Mouse (Mus musculus): ENCODE data around the gene Nap1l1. TPM values are rescaled to one million over a fixed set of nuclear protein-coding genes. Genes with fewer than 3 reads are reported as not detected.
A peak's percentile ranks its signal among the peaks of the same experiment; 100 is the strongest.
"Not testable (repeated sequence)": the region's sequence is repeated elsewhere in the genome, so short reads cannot be mapped to it uniquely, and the experiment has no call there.

Nap1l1 gene
- polyA plus RNA-seq, 1 experiment from 2014 or later, result 248 TPM

GRCm38 (mm10) chr10:111490079-111490478 is 17.1 kb downstream of the Nap1l1 start:
- peaks cover 95% of the 10 kb centered on the region for H3K36me3 ChIP-seq (ENCODE audit: control insufficient read depth, insufficient read depth, low read length)
- not testable (repeated sequence) for H3K4me1 ChIP-seq (replicated peaks; ENCODE audit: control insufficient read depth, insufficient read depth, low read length); H3K27ac ChIP-seq (ENCODE audit: low read depth); H3K9ac ChIP-seq (ENCODE audit: low read length); H3K4me2 ChIP-seq (ENCODE audit: low read length); ATAC-seq (replicated peaks; ENCODE audit: low FRiP score, low TSS enrichment, low read depth); DNase-seq (ENCODE audit: low spot score); H3K4me3 ChIP-seq (ENCODE audit: low read depth, low read length); H3K27me3 ChIP-seq (replicated peaks; ENCODE audit: control insufficient read depth, insufficient read depth, low read length); H3K9me3 ChIP-seq (ENCODE audit: control insufficient read depth, low read length)
- 74% methylated on average over 4 of the region's 4 CpGs for WGBS

- Histone ChIP-seq H3K9me3 (ENCODE audit: control insufficient read depth, low read length) (no peaks in the 10 kb centered on the region), H3K4me3 (ENCODE audit: low read depth, low read length) (no peak overlapping the region), H3K4me1 (replicated peaks; ENCODE audit: control insufficient read depth, insufficient read depth, low read length) (no peaks in the 10 kb centered on the region), H3K27me3 (replicated peaks; ENCODE audit: control insufficient read depth, insufficient read depth, low read length) (no peaks in the 10 kb centered on the region), H3K9ac (ENCODE audit: low read length) (no peak overlapping the region), H3K27ac (ENCODE audit: low read depth) (no peak overlapping the region), H3K36me3 (ENCODE audit: control insufficient read depth, insufficient read depth, low read length) (peaks cover 78% of the 10 kb centered on the region), H3K4me2 (ENCODE audit: low read length) (no peak overlapping the region)
- 87% methylated on average over 7 of the region's 7 CpGs for WGBS
- ATAC-seq (replicated peaks; ENCODE audit: low FRiP score, low TSS enrichment, low read depth) (no peak), DNase-seq (ENCODE audit: low spot score) (no peak)
Observed at GRCm38 (mm10) chr10:111495888-111496287, 22.9 kb downstream of the Nap1l1 start.

- Histone ChIP-seq H3K27ac (ENCODE audit: low read depth) (no peak overlapping the region), H3K36me3 (ENCODE audit: control insufficient read depth, insufficient read depth, low read length) (peaks cover 39% of the 10 kb centered on the region), H3K4me2 (ENCODE audit: low read length) (no peak overlapping the region), H3K9me3 (ENCODE audit: control insufficient read depth, low read length) (no peaks in the 10 kb centered on the region), H3K4me1 (replicated peaks; ENCODE audit: control insufficient read depth, insufficient read depth, low read length) (peaks cover 8% of the 10 kb centered on the region; the same call in 1 of the 2 replicates), H3K27me3 (replicated peaks; ENCODE audit: control insufficient read depth, insufficient read depth, low read length) (no peaks in the 10 kb centered on the region), H3K9ac (ENCODE audit: low read length) (no peak overlapping the region), H3K4me3 (ENCODE audit: low read depth, low read length) (no peak overlapping the region)
- no peak for ATAC-seq (replicated peaks; ENCODE audit: low FRiP score, low TSS enrichment, low read depth)
- WGBS, result 77% methylated on average over 6 of the region's 6 CpGs
- DNase-seq (ENCODE audit: low spot score), result peak; percentile 20
Observed at GRCm38 (mm10) chr10:111499892-111500291, 26.9 kb downstream of the Nap1l1 start.

GRCm38 (mm10) chr10:111503071-111503470 is 30.0 kb downstream of the Nap1l1 start:
- H3K9ac ChIP-seq (ENCODE audit: low read length), result no peak overlapping the region
- H3K27ac ChIP-seq (ENCODE audit: low read depth), result no peak overlapping the region
- 3% methylated on average over 3 of the region's 3 CpGs for WGBS
- no peaks in the 10 kb centered on the region for H3K27me3 ChIP-seq (replicated peaks; ENCODE audit: control insufficient read depth, insufficient read depth, low read length)
- H3K4me1 ChIP-seq (replicated peaks; ENCODE audit: control insufficient read depth, insufficient read depth, low read length), result peaks cover 12% of the 10 kb centered on the region; the same call in 1 of the 2 replicates
- H3K36me3 ChIP-seq (ENCODE audit: control insufficient read depth, insufficient read depth, low read length), result peaks cover 8% of the 10 kb centered on the region
- no peak overlapping the region for H3K4me2 ChIP-seq (ENCODE audit: low read length)
- H3K4me3 ChIP-seq (ENCODE audit: low read depth, low read length), result no peak overlapping the region
- H3K9me3 ChIP-seq (ENCODE audit: control insufficient read depth, low read length), result no peaks in the 10 kb centered on the region
- no peak for ATAC-seq (replicated peaks; ENCODE audit: low FRiP score, low TSS enrichment, low read depth)
- peak; percentile 95 for DNase-seq (ENCODE audit: low spot score)

- H3K4me1 ChIP-seq (replicated peaks; ENCODE audit: control insufficient read depth, insufficient read depth, low read length), result peaks cover 12% of the 10 kb centered on the region; the same call in 1 of the 2 replicates
- no peak for ATAC-seq (replicated peaks; ENCODE audit: low FRiP score, low TSS enrichment, low read depth)
- no peak overlapping the region for H3K9ac ChIP-seq (ENCODE audit: low read length)
- DNase-seq (ENCODE audit: low spot score), result peak; percentile 53
- 27% methylated on average over 10 of the region's 10 CpGs for WGBS
- peak overlapping the region; percentile 18; the same call in 1 of the 2 replicates for H3K4me2 ChIP-seq (ENCODE audit: low read length)
- no peak overlapping the region for H3K4me3 ChIP-seq (ENCODE audit: low read depth, low read length)
- H3K36me3 ChIP-seq (ENCODE audit: control insufficient read depth, insufficient read depth, low read length), result peaks cover 1% of the 10 kb centered on the region; the same call in 1 of the 2 replicates
- H3K27ac ChIP-seq (ENCODE audit: low read depth), result no peak overlapping the region
- no peaks in the 10 kb centered on the region for H3K9me3 ChIP-seq (ENCODE audit: control insufficient read depth, low read length)
- no peaks in the 10 kb centered on the region for H3K27me3 ChIP-seq (replicated peaks; ENCODE audit: control insufficient read depth, insufficient read depth, low read length)
Observed at GRCm38 (mm10) chr10:111503716-111504115, 30.7 kb downstream of the Nap1l1 start.

- WGBS, result 69% methylated on average over 1 of the region's 1 CpGs
- Histone ChIP-seq H3K27ac (ENCODE audit: low read depth) (no peak overlapping the region), H3K9ac (ENCODE audit: low read length) (no peak overlapping the region), H3K4me2 (ENCODE audit: low read length) (no peak overlapping the region), H3K4me3 (ENCODE audit: low read depth, low read length) (no peak overlapping the region), H3K9me3 (ENCODE audit: control insufficient read depth, low read length) (no peaks in the 10 kb centered on the region), H3K27me3 (replicated peaks; ENCODE audit: control insufficient read depth, insufficient read depth, low read length) (no peaks in the 10 kb centered on the region), H3K36me3 (ENCODE audit: control insufficient read depth, insufficient read depth, low read length) (peaks cover 5% of the 10 kb centered on the region; the same call in 1 of the 2 replicates), H3K4me1 (replicated peaks; ENCODE audit: control insufficient read depth, insufficient read depth, low read length) (peaks cover 19% of the 10 kb centered on the region; the same call in 1 of the 2 replicates)
- peak; percentile 42 for DNase-seq (ENCODE audit: low spot score)
- no peak for ATAC-seq (replicated peaks; ENCODE audit: low FRiP score, low TSS enrichment, low read depth)
Observed at GRCm38 (mm10) chr10:111504606-111505005, 31.6 kb downstream of the Nap1l1 start.

- Histone ChIP-seq H3K9ac (ENCODE audit: low read length) (peak overlapping the region; percentile 54; the same call in 1 of the 2 replicates), H3K9me3 (ENCODE audit: control insufficient read depth, low read length) (no peaks in the 10 kb centered on the region), H3K4me3 (ENCODE audit: low read depth, low read length) (peak overlapping the region; percentile 72; the same call in 1 of the 2 replicates), H3K27ac (ENCODE audit: low read depth) (no peak overlapping the region), H3K27me3 (replicated peaks; ENCODE audit: control insufficient read depth, insufficient read depth, low read length) (no peaks in the 10 kb centered on the region), H3K4me2 (ENCODE audit: low read length) (peak overlapping the region; percentile 73), H3K4me1 (replicated peaks; ENCODE audit: control insufficient read depth, insufficient read depth, low read length) (peaks cover 25% of the 10 kb centered on the region; the same call in 1 of the 2 replicates), H3K36me3 (ENCODE audit: control insufficient read depth, insufficient read depth, low read length) (peaks cover 6% of the 10 kb centered on the region; the same call in 1 of the 2 replicates)
- DNase-seq (ENCODE audit: low spot score) (peak; percentile 58), ATAC-seq (replicated peaks; ENCODE audit: low FRiP score, low TSS enrichment, low read depth) (no peak)
- 51% methylated on average over 7 of the region's 7 CpGs for WGBS
Observed at GRCm38 (mm10) chr10:111505406-111505805, 32.4 kb downstream of the Nap1l1 start.

GRCm38 (mm10) chr10:111506101-111506925 is 33.3 kb downstream of the Nap1l1 start, which contains the start of gene Phlda1:
Gene Phlda1 (plus strand): TSS chr10:111506286.
- Histone ChIP-seq H3K9me3 (ENCODE audit: control insufficient read depth, low read length) (no peaks in the 10 kb centered on the region), H3K4me3 (ENCODE audit: low read depth, low read length) (peak within 1 kb of the TSS; percentile 72), H3K36me3 (ENCODE audit: control insufficient read depth, insufficient read depth, low read length) (peaks cover 6% of the 10 kb centered on the region; the same call in 1 of the 2 replicates), H3K4me2 (ENCODE audit: low read length) (peak within 1 kb of the TSS; percentile 73), H3K9ac (ENCODE audit: low read length) (peak within 1 kb of the TSS; percentile 87), H3K27me3 (replicated peaks; ENCODE audit: control insufficient read depth, insufficient read depth, low read length) (no peaks in the 10 kb centered on the region), H3K27ac (ENCODE audit: low read depth) (peak within 1 kb of the TSS; percentile 95), H3K4me1 (replicated peaks; ENCODE audit: control insufficient read depth, insufficient read depth, low read length) (peaks cover 29% of the 10 kb centered on the region; the same call in 1 of the 2 replicates)
- peak; percentile 91 for ATAC-seq (replicated peaks; ENCODE audit: low FRiP score, low TSS enrichment, low read depth)
- WGBS, result under 1% methylated on average over 64 of the region's 94 CpGs
- peak; percentile 95 for DNase-seq (ENCODE audit: low spot score)

All from intestine, embryonic 14.5 days (tissue).